Mouse (Mus musculus) forebrain, postnatal 0 days (tissue): Measurements from ENCODE around the gene Bfsp1. TPM values are rescaled to one million over a fixed set of nuclear protein-coding genes. Genes with fewer than 3 reads are reported as not detected.

Source experiments
- ATAC-seq: fragments of 200-750 bp; cut with Nextera tagmentation; 2 replicates; pipeline ENCODE4 v1.8.0; 2017; ENCODE audit warnings: mild to moderate bottlenecking, moderate library complexity
- DNase-seq: peaks from one replicate; pipeline ENCODE4 v3.0.0-alpha.2; 2015
- H3K27ac ChIP-seq: fragments of 300-500 bp; sonication (generic); 2 replicates; pipeline ENCODE4 v1.5.1; 2014; ENCODE audit warnings: low read depth, mild to moderate bottlenecking, antibody characterized with exemption, low read length, moderate library complexity, mixed read lengths
- H3K27me3 ChIP-seq: fragments of 300-500 bp; sonication (generic); 2 replicates; pipeline ENCODE4 v1.6.1; 2014; ENCODE audit warnings: mild to moderate bottlenecking, low read length, mixed read lengths; ENCODE audit not compliant: insufficient read depth
- H3K36me3 ChIP-seq: fragments of 300-500 bp; sonication (generic); 2 replicates; pipeline ENCODE4 v1.6.1; 2014; ENCODE audit warnings: mild to moderate bottlenecking, moderate library complexity; ENCODE audit not compliant: insufficient read depth
- H3K4me1 ChIP-seq: fragments of 300-500 bp; sonication (generic); 2 replicates; pipeline ENCODE4 v1.6.1; 2014; ENCODE audit warnings: antibody characterized with exemption; ENCODE audit not compliant: insufficient read depth
- H3K4me2 ChIP-seq: fragments of 300-500 bp; sonication (generic); 2 replicates; pipeline ENCODE4 v1.6.1; 2014; ENCODE audit warnings: low read depth, mild to moderate bottlenecking, moderate library complexity
- H3K4me3 ChIP-seq: fragments of 300-500 bp; sonication (generic); 2 replicates; pipeline ENCODE4 v1.5.1; 2014; ENCODE audit warnings: low read depth, low read length, mixed read lengths
- H3K9ac ChIP-seq: fragments of 300-500 bp; sonication (generic); 2 replicates; pipeline ENCODE4 v1.6.1; 2014; ENCODE audit warnings: mild to moderate bottlenecking
- H3K9me3 ChIP-seq: fragments of 300-500 bp; sonication (generic); 2 replicates; pipeline ENCODE4 v1.6.1; 2016; ENCODE audit warnings: low read length
- CTCF ChIP-seq: sonication (generic); IDR thresholded peaks from 2 replicates; pipeline ENCODE4 v1.5.1; 2016; ENCODE audit warnings: antibody characterized with exemption, control low read depth, low read depth
- WGBS: fragments of 180-500 bp; shearing (Covaris S2); extraction: QIAGEN DNeasy Blood & Tissue Kit; methylation state at CpG from one replicate; pipeline ENCODE4 v1.1.7; 2014; 5-methylcytosine and 5-hydroxymethylcytosine counted together
- polyA plus RNA-seq: library from polyadenylated mRNA; unstranded; fragments of >200 nt; fragmentation: Nextera tagmentation; extraction: Ambion mirVana; gene quantifications from 2 replicates; pipeline ENCODE4 v1.2.1, GENCODE M21; 2015
- total RNA-seq: library from RNA; depleted of rRNA; stranded (reverse); fragments of >200 nt; gene quantifications from 2 replicates; pipeline ENCODE4 v1.2.3, GENCODE M21; 2014

Gene Bfsp1
- total and polyA plus RNA-seq, 2 experiments from 2014 or later: 1.9 to 2.5 TPM

GRCm38 (mm10) chr2:143879311-143879710, 16.3 kb upstream of the Bfsp1 start:
- Histone ChIP-seq H3K4me3 (no peak overlapping the region), H3K4me1 (no peaks in the 10 kb centered on the region), H3K27me3 (no peaks in the 10 kb centered on the region), H3K4me2 (no peak overlapping the region), H3K9ac (no peak overlapping the region), H3K27ac (no peak overlapping the region), H3K36me3 (no peaks in the 10 kb centered on the region), H3K9me3 (no peaks in the 10 kb centered on the region)
- DNase-seq (no peak), ATAC-seq (no peak)
- no peak for TF ChIP-seq CTCF
- 87% methylated on average over 6 of the region's 6 CpGs for WGBS

- 70% methylated on average over 4 of the region's 4 CpGs for WGBS
- no peaks in the 10 kb centered on the region for H3K27me3 ChIP-seq
- DNase-seq (peak; percentile 10), ATAC-seq (no peak)
- H3K9me3 ChIP-seq: no peaks in the 10 kb centered on the region
- 0 out of 2 replicates have a peak, but pooled peaks have one; percentile 25 for TF ChIP-seq CTCF
- no peaks in the 10 kb centered on the region for H3K36me3 ChIP-seq
- no peaks in the 10 kb centered on the region for H3K4me1 ChIP-seq
- no peak overlapping the region for H3K4me3 ChIP-seq
- H3K4me2 ChIP-seq: no peak overlapping the region
- no peak overlapping the region for H3K9ac ChIP-seq
- no peak overlapping the region for H3K27ac ChIP-seq
Observed at GRCm38 (mm10) chr2:143876929-143877632, 14.1 kb upstream of the Bfsp1 start.

GRCm38 (mm10) chr2:143876026-143876425, 13.1 kb upstream of the Bfsp1 start:
- Histone ChIP-seq H3K4me2 (no peak overlapping the region), H3K4me1 (no peaks in the 10 kb centered on the region), H3K9me3 (no peaks in the 10 kb centered on the region), H3K36me3 (no peaks in the 10 kb centered on the region), H3K27ac (no peak overlapping the region), H3K9ac (no peak overlapping the region), H3K4me3 (no peak overlapping the region), H3K27me3 (no peaks in the 10 kb centered on the region)
- no peak for TF ChIP-seq CTCF
- ATAC-seq (no peak), DNase-seq (no peak)
- 63% methylated on average over 1 of the region's 1 CpGs for WGBS

- Histone ChIP-seq H3K27ac (no peak overlapping the region), H3K4me3 (no peak overlapping the region), H3K36me3 (no peaks in the 10 kb centered on the region), H3K9me3 (no peaks in the 10 kb centered on the region), H3K4me1 (no peaks in the 10 kb centered on the region), H3K9ac (no peak overlapping the region), H3K4me2 (no peak overlapping the region), H3K27me3 (no peaks in the 10 kb centered on the region)
- 77% methylated on average over 10 of the region's 10 CpGs for WGBS
- no peak for TF ChIP-seq CTCF
- no peak for DNase-seq
- ATAC-seq: no peak
Observed at GRCm38 (mm10) chr2:143870936-143871688, 8.1 kb upstream of the Bfsp1 start.

GRCm38 (mm10) chr2:143867326-143867725, 4.4 kb upstream of the Bfsp1 start:
- ATAC-seq (peak; percentile 75), DNase-seq (peak; percentile 86)
- no peaks in the 10 kb centered on the region for H3K4me1 ChIP-seq
- H3K9ac ChIP-seq: no peak overlapping the region
- no peak overlapping the region for H3K27ac ChIP-seq
- TF ChIP-seq CTCF: peak; percentile 98
- no peaks in the 10 kb centered on the region for H3K36me3 ChIP-seq
- 3% methylated on average over 6 of the region's 6 CpGs for WGBS
- H3K27me3 ChIP-seq: no peaks in the 10 kb centered on the region; the same call in 1 of the 2 replicates
- no peak overlapping the region for H3K4me3 ChIP-seq
- no peak overlapping the region for H3K4me2 ChIP-seq
- no peaks in the 10 kb centered on the region for H3K9me3 ChIP-seq

GRCm38 (mm10) chr2:143864600-143864999, 1.6 kb upstream of the Bfsp1 start:
- H3K4me3 ChIP-seq: no peak overlapping the region
- no peak overlapping the region for H3K4me2 ChIP-seq
- H3K27me3 ChIP-seq: no peaks in the 10 kb centered on the region; the same call in 1 of the 2 replicates
- no peak overlapping the region for H3K9ac ChIP-seq
- no peaks in the 10 kb centered on the region for H3K36me3 ChIP-seq
- no peaks in the 10 kb centered on the region for H3K4me1 ChIP-seq
- DNase-seq (no peak), ATAC-seq (no peak)
- WGBS: 79% methylated on average over 8 of the region's 8 CpGs
- no peak overlapping the region for H3K27ac ChIP-seq
- no peak for TF ChIP-seq CTCF
- no peaks in the 10 kb centered on the region for H3K9me3 ChIP-seq

GRCm38 (mm10) chr2:143859166-143859565, 3.8 kb downstream of the Bfsp1 start:
- no peaks in the 10 kb centered on the region for H3K4me1 ChIP-seq
- H3K4me3 ChIP-seq: no peak overlapping the region
- DNase-seq: no peak
- H3K9me3 ChIP-seq: no peaks in the 10 kb centered on the region
- WGBS: 66% methylated on average over 2 of the region's 2 CpGs
- no peak overlapping the region for H3K9ac ChIP-seq
- no peak overlapping the region for H3K4me2 ChIP-seq
- H3K27me3 ChIP-seq: no peaks in the 10 kb centered on the region
- no peaks in the 10 kb centered on the region for H3K36me3 ChIP-seq
- no peak for TF ChIP-seq CTCF
- no peak overlapping the region for H3K27ac ChIP-seq
- ATAC-seq: no peak
